Mouse (Mus musculus): ENCODE data around the gene Sap30bp. TPM values are rescaled to one million over a fixed set of nuclear protein-coding genes. Genes with fewer than 3 reads are reported as not detected.

Sap30bp gene
- polyA plus RNA-seq, 1 experiment from 2014 or later: 35.8 TPM

GRCm38 (mm10) chr11:115902831-115903230 lies 30.3 kb upstream of the Sap30bp start:
- peaks cover 38% of the 10 kb centered on the region for H3K4me1 ChIP-seq (ENCODE audit: control insufficient read depth, insufficient read depth, low read length)
- no peak overlapping the region for H3K4me3 ChIP-seq (ENCODE audit: low read depth, low read length)
- no peaks in the 10 kb centered on the region for H3K27me3 ChIP-seq (ENCODE audit: control insufficient read depth, insufficient read depth, low read length)
- no peak for ATAC-seq (ENCODE audit: insufficient number of reproducible peaks, insufficient read depth, low FRiP score, low read depth)
- H3K9ac ChIP-seq (replicated peaks; ENCODE audit: low read depth, low read length): no peak overlapping the region
- H3K9me3 ChIP-seq (ENCODE audit: control insufficient read depth, low read depth, low read length): no peaks in the 10 kb centered on the region
- 81% methylated on average over 1 of the region's 1 CpGs for WGBS
- no peak overlapping the region for H3K4me2 ChIP-seq (replicated peaks; ENCODE audit: low read depth, low read length)
- peak overlapping the region; percentile 10; the same call in 1 of the 2 replicates for H3K27ac ChIP-seq (ENCODE audit: low read length)
- no peaks in the 10 kb centered on the region for H3K36me3 ChIP-seq (ENCODE audit: control insufficient read depth, insufficient read depth, low read length)

- no peaks in the 10 kb centered on the region for H3K27me3 ChIP-seq (ENCODE audit: control insufficient read depth, insufficient read depth, low read length)
- H3K4me3 ChIP-seq (ENCODE audit: low read depth, low read length): no peak overlapping the region
- H3K27ac ChIP-seq (ENCODE audit: low read length): 0 out of 2 replicates have a peak overlapping the region, but pooled peaks have one; percentile 81
- H3K4me1 ChIP-seq (ENCODE audit: control insufficient read depth, insufficient read depth, low read length): peaks cover 38% of the 10 kb centered on the region
- H3K36me3 ChIP-seq (ENCODE audit: control insufficient read depth, insufficient read depth, low read length): 0 out of 2 replicates have a peak, but pooled peaks cover 5% of the 10 kb centered on the region
- no peaks in the 10 kb centered on the region for H3K9me3 ChIP-seq (ENCODE audit: control insufficient read depth, low read depth, low read length)
- peak; percentile 59; the same call in 1 of the 2 replicates for ATAC-seq (ENCODE audit: insufficient number of reproducible peaks, insufficient read depth, low FRiP score, low read depth)
- H3K4me2 ChIP-seq (replicated peaks; ENCODE audit: low read depth, low read length): no peak overlapping the region
- H3K9ac ChIP-seq (replicated peaks; ENCODE audit: low read depth, low read length): no peak overlapping the region
- WGBS: 51% methylated on average over 11 of the region's 11 CpGs
Measured at GRCm38 (mm10) chr11:115903384-115904230, 29.5 kb upstream of the Sap30bp start.

GRCm38 (mm10) chr11:115904231-115904955 lies 28.7 kb upstream of the Sap30bp start:
- H3K4me3 ChIP-seq (ENCODE audit: low read depth, low read length): no peak overlapping the region
- H3K36me3 ChIP-seq (ENCODE audit: control insufficient read depth, insufficient read depth, low read length): 0 out of 2 replicates have a peak, but pooled peaks cover 5% of the 10 kb centered on the region
- H3K27ac ChIP-seq (ENCODE audit: low read length): peak overlapping the region; percentile 81
- H3K27me3 ChIP-seq (ENCODE audit: control insufficient read depth, insufficient read depth, low read length): no peaks in the 10 kb centered on the region
- H3K9ac ChIP-seq (replicated peaks; ENCODE audit: low read depth, low read length): no peak overlapping the region
- H3K4me2 ChIP-seq (replicated peaks; ENCODE audit: low read depth, low read length): no peak overlapping the region; the same call in 1 of the 2 replicates
- H3K4me1 ChIP-seq (ENCODE audit: control insufficient read depth, insufficient read depth, low read length): peaks cover 38% of the 10 kb centered on the region
- 64% methylated on average over 8 of the region's 8 CpGs for WGBS
- no peaks in the 10 kb centered on the region for H3K9me3 ChIP-seq (ENCODE audit: control insufficient read depth, low read depth, low read length)
- no peak for ATAC-seq (ENCODE audit: insufficient number of reproducible peaks, insufficient read depth, low FRiP score, low read depth)

- peaks cover 31% of the 10 kb centered on the region for H3K4me1 ChIP-seq (ENCODE audit: control insufficient read depth, insufficient read depth, low read length)
- H3K27me3 ChIP-seq (ENCODE audit: control insufficient read depth, insufficient read depth, low read length): no peaks in the 10 kb centered on the region
- ATAC-seq (ENCODE audit: insufficient number of reproducible peaks, insufficient read depth, low FRiP score, low read depth): 0 out of 2 replicates have a peak, but pooled peaks have one; percentile 29
- 0 out of 2 replicates have a peak, but pooled peaks cover 5% of the 10 kb centered on the region for H3K36me3 ChIP-seq (ENCODE audit: control insufficient read depth, insufficient read depth, low read length)
- H3K9me3 ChIP-seq (ENCODE audit: control insufficient read depth, low read depth, low read length): no peaks in the 10 kb centered on the region
- H3K9ac ChIP-seq (replicated peaks; ENCODE audit: low read depth, low read length): no peak overlapping the region; the same call in 1 of the 2 replicates
- WGBS: 47% methylated on average over 16 of the region's 16 CpGs
- H3K4me3 ChIP-seq (ENCODE audit: low read depth, low read length): no peak overlapping the region
- H3K4me2 ChIP-seq (replicated peaks; ENCODE audit: low read depth, low read length): no peak overlapping the region; the same call in 1 of the 2 replicates
- peak overlapping the region; percentile 81 for H3K27ac ChIP-seq (ENCODE audit: low read length)
Measured at GRCm38 (mm10) chr11:115904956-115905790, 27.9 kb upstream of the Sap30bp start.

GRCm38 (mm10) chr11:115906116-115906515 lies 27.0 kb upstream of the Sap30bp start:
- H3K27me3 ChIP-seq (ENCODE audit: control insufficient read depth, insufficient read depth, low read length): no peaks in the 10 kb centered on the region
- no peak for ATAC-seq (ENCODE audit: insufficient number of reproducible peaks, insufficient read depth, low FRiP score, low read depth)
- no peaks in the 10 kb centered on the region for H3K9me3 ChIP-seq (ENCODE audit: control insufficient read depth, low read depth, low read length)
- H3K36me3 ChIP-seq (ENCODE audit: control insufficient read depth, insufficient read depth, low read length): 0 out of 2 replicates have a peak, but pooled peaks cover 5% of the 10 kb centered on the region
- peak overlapping the region; percentile 81; the same call in 1 of the 2 replicates for H3K27ac ChIP-seq (ENCODE audit: low read length)
- H3K9ac ChIP-seq (replicated peaks; ENCODE audit: low read depth, low read length): no peak overlapping the region
- 82% methylated on average over 3 of the region's 3 CpGs for WGBS
- no peak overlapping the region for H3K4me3 ChIP-seq (ENCODE audit: low read depth, low read length)
- no peak overlapping the region for H3K4me2 ChIP-seq (replicated peaks; ENCODE audit: low read depth, low read length)
- H3K4me1 ChIP-seq (ENCODE audit: control insufficient read depth, insufficient read depth, low read length): peaks cover 27% of the 10 kb centered on the region

GRCm38 (mm10) chr11:115906521-115906920 lies 26.6 kb upstream of the Sap30bp start:
- 87% methylated on average over 5 of the region's 5 CpGs for WGBS
- H3K4me2 ChIP-seq (replicated peaks; ENCODE audit: low read depth, low read length): no peak overlapping the region
- H3K9me3 ChIP-seq (ENCODE audit: control insufficient read depth, low read depth, low read length): no peaks in the 10 kb centered on the region
- peaks cover 27% of the 10 kb centered on the region for H3K4me1 ChIP-seq (ENCODE audit: control insufficient read depth, insufficient read depth, low read length)
- ATAC-seq (ENCODE audit: insufficient number of reproducible peaks, insufficient read depth, low FRiP score, low read depth): no peak
- no peak overlapping the region for H3K27ac ChIP-seq (ENCODE audit: low read length)
- H3K36me3 ChIP-seq (ENCODE audit: control insufficient read depth, insufficient read depth, low read length): 0 out of 2 replicates have a peak, but pooled peaks cover 5% of the 10 kb centered on the region
- H3K27me3 ChIP-seq (ENCODE audit: control insufficient read depth, insufficient read depth, low read length): no peaks in the 10 kb centered on the region
- H3K4me3 ChIP-seq (ENCODE audit: low read depth, low read length): no peak overlapping the region
- no peak overlapping the region for H3K9ac ChIP-seq (replicated peaks; ENCODE audit: low read depth, low read length)

GRCm38 (mm10) chr11:115911134-115911561 lies 21.9 kb upstream of the Sap30bp start:
- peak; percentile 46; the same call in 1 of the 2 replicates for ATAC-seq (ENCODE audit: insufficient number of reproducible peaks, insufficient read depth, low FRiP score, low read depth)
- no peaks in the 10 kb centered on the region for H3K9me3 ChIP-seq (ENCODE audit: control insufficient read depth, low read depth, low read length)
- H3K4me3 ChIP-seq (ENCODE audit: low read depth, low read length): no peak overlapping the region
- H3K27ac ChIP-seq (ENCODE audit: low read length): peak overlapping the region; percentile 93
- 0 out of 2 replicates have a peak, but pooled peaks cover 3% of the 10 kb centered on the region for H3K4me1 ChIP-seq (ENCODE audit: control insufficient read depth, insufficient read depth, low read length)
- no peaks in the 10 kb centered on the region for H3K27me3 ChIP-seq (ENCODE audit: control insufficient read depth, insufficient read depth, low read length)
- WGBS: 80% methylated on average over 5 of the region's 5 CpGs
- peaks cover 13% of the 10 kb centered on the region; the same call in 1 of the 2 replicates for H3K36me3 ChIP-seq (ENCODE audit: control insufficient read depth, insufficient read depth, low read length)
- H3K4me2 ChIP-seq (replicated peaks; ENCODE audit: low read depth, low read length): no peak overlapping the region; the same call in 1 of the 2 replicates
- H3K9ac ChIP-seq (replicated peaks; ENCODE audit: low read depth, low read length): no peak overlapping the region

All from stomach, embryonic 14.5 days (tissue).